Mouse (Mus musculus) frontal cortex, postnatal 25 days (tissue): ENCODE data around the gene Dnah2.

ENCODE experiments used
- DNase-seq, 2 experiments: peaks; one replicate each; pipeline ENCODE4 v3.0.0; 2022; ENCODE audit warnings: low spot score in 2 of 2

The Dnah2 gene

GRCm38 (mm10) chr11:69390400-69391034 lies 158.4 kb downstream of the Dnah2 start:
- peak in 1 of 2 experiments; percentile 72 for DNase-seq

- peak in 1 of 2 experiments; percentile 28 for DNase-seq
Measured at GRCm38 (mm10) chr11:69389531-69390399, 159.1 kb downstream of the Dnah2 start.

- DNase-seq: no peak
Measured at GRCm38 (mm10) chr11:69388680-69389079, 160.2 kb downstream of the Dnah2 start.

GRCm38 (mm10) chr11:69386758-69387157 lies 162.2 kb downstream of the Dnah2 start:
- no peak for DNase-seq

- DNase-seq: no peak
Measured at GRCm38 (mm10) chr11:69384979-69385378, 163.9 kb downstream of the Dnah2 start.

GRCm38 (mm10) chr11:69382478-69383105 lies 166.3 kb downstream of the Dnah2 start:
- no peak for DNase-seq

- DNase-seq: no peak
Measured at GRCm38 (mm10) chr11:69381356-69381755, 167.6 kb downstream of the Dnah2 start.

- no peak for DNase-seq
Measured at GRCm38 (mm10) chr11:69379600-69379999, 169.3 kb downstream of the Dnah2 start.

- DNase-seq: no peak
Measured at GRCm38 (mm10) chr11:69377766-69378165, 171.1 kb downstream of the Dnah2 start.

- DNase-seq: no peak
Measured at GRCm38 (mm10) chr11:69375646-69376045, 173.3 kb downstream of the Dnah2 start.

- no peak for DNase-seq
Measured at GRCm38 (mm10) chr11:69373223-69373965, 175.5 kb downstream of the Dnah2 start.

- no peak for DNase-seq
Measured at GRCm38 (mm10) chr11:69372780-69373170, 176.1 kb downstream of the Dnah2 start.

- DNase-seq: peak in 1 of 2 experiments; percentile 35
Measured at GRCm38 (mm10) chr11:69372056-69372779, 176.7 kb downstream of the Dnah2 start.

- no peak for DNase-seq
Measured at GRCm38 (mm10) chr11:69371601-69372000, 177.3 kb downstream of the Dnah2 start.

GRCm38 (mm10) chr11:69370817-69371215 lies 178.1 kb downstream of the Dnah2 start:
- DNase-seq: no peak
